Mouse (Mus musculus): Measurements from ENCODE around the gene H2-Ab1.
"Not testable (repeated sequence)": the region's sequence is repeated elsewhere in the genome, so short reads cannot be mapped to it uniquely, and the experiment has no call there.

GRCm38 (mm10) chr17:34310526-34310925, 53.0 kb downstream of the H2-Ab1 start:
- not testable (repeated sequence) for TF ChIP-seq GATA1, TAL1 (IDR thresholded peaks at IDR 0.05; ENCODE audit: low read length)

Data from erythroblast, embryonic 14.5 days (primary cell).